Mouse (Mus musculus): ENCODE results near the gene Abi1. TPM values are rescaled to one million over a fixed set of nuclear protein-coding genes. Genes with fewer than 3 reads are reported as not detected.
"Not testable (repeated sequence)": the region's sequence is repeated elsewhere in the genome, so short reads cannot be mapped to it uniquely, and the experiment has no call there.

The Abi1 gene
- polyA plus RNA-seq, 1 experiment: 118 TPM

- 86% methylated on average over 2 of the region's 2 CpGs for WGBS
- Histone ChIP-seq H3K36me3 (ENCODE audit: control insufficient read depth, insufficient read depth, low read length) (no peaks in the 10 kb centered on the region), H3K4me3 (ENCODE audit: low read depth, low read length) (no peak overlapping the region), H3K4me1 (ENCODE audit: control insufficient read depth, insufficient read depth, insufficient read length, low read length) (peaks cover 8% of the 10 kb centered on the region), H3K27ac (ENCODE audit: insufficient read depth, low read depth, low read length) (no peak overlapping the region), H3K27me3 (ENCODE audit: control insufficient read depth, insufficient read depth, low read length) (no peaks in the 10 kb centered on the region)
- TF ChIP-seq CTCF (IDR thresholded peaks at IDR 0.05; ENCODE audit: extremely low read depth, insufficient read length, insufficient replicate concordance, low read depth, low read length) (no peak), POLR2A (IDR thresholded peaks at IDR 0.05; ENCODE audit: low read depth, low read length) (no peak)
Measured at GRCm38 (mm10) chr2:23019170-23019569, 20.9 kb downstream of the Abi1 start.

DNA sequence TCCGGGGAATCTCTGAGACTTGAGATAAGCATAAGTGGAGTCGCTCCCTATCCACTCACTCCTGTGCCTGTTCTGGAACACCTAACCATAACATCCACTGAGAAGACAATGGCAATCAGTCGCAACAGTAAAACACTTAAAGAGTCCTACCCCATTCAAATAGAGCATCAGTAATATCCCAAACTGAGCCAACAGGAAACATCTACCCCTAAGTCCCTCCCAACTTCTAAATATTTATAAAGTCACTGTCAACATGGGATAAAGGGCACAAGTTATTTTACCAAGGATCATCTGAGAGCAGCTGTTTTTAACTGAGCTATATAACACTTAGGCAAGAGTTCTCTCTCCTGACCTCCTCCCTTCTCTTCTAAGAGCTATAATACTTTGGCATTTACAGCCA is 23.9 kb downstream of the Abi1 start:
- WGBS: 62% methylated on average over 3 of the region's 3 CpGs
- Histone ChIP-seq H3K4me3 (ENCODE audit: low read depth, low read length) (no peak overlapping the region), H3K36me3 (ENCODE audit: control insufficient read depth, insufficient read depth, low read length) (no peaks in the 10 kb centered on the region), H3K4me1 (ENCODE audit: control insufficient read depth, insufficient read depth, insufficient read length, low read length) (peaks cover 4% of the 10 kb centered on the region), H3K27ac (ENCODE audit: insufficient read depth, low read depth, low read length) (no peak overlapping the region), H3K27me3 (ENCODE audit: control insufficient read depth, insufficient read depth, low read length) (no peaks in the 10 kb centered on the region)
- TF ChIP-seq CTCF (IDR thresholded peaks at IDR 0.05; ENCODE audit: extremely low read depth, insufficient read length, insufficient replicate concordance, low read depth, low read length): no peak
- no peak for TF ChIP-seq POLR2A (IDR thresholded peaks at IDR 0.05; ENCODE audit: low read depth, low read length)

DNA sequence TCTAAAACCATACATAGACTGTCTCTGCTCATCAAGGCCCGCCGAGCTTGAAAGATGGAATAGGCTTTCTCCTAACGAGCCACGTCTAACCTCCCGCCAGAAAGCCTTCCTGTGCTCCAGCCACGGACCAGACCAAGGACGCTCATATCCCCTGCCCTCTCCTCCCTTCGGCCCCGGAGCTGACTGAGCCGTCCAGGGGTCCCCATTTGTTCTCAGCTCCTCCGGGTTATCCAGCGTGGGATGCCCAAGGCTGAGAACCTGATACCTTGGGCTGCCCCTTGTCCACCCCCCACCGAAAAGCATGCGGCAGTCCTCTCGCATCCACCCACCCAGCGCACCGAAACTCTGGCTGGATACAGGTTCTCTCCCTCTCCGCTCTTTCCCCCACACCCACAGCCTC is 24.7 kb downstream of the Abi1 start:
- peaks cover 3% of the 10 kb centered on the region for H3K4me1 ChIP-seq (ENCODE audit: control insufficient read depth, insufficient read depth, insufficient read length, low read length)
- no peak overlapping the region for H3K4me3 ChIP-seq (ENCODE audit: low read depth, low read length)
- no peak overlapping the region for H3K27ac ChIP-seq (ENCODE audit: insufficient read depth, low read depth, low read length)
- no peaks in the 10 kb centered on the region for H3K36me3 ChIP-seq (ENCODE audit: control insufficient read depth, insufficient read depth, low read length)
- no peak for TF ChIP-seq CTCF (IDR thresholded peaks at IDR 0.05; ENCODE audit: extremely low read depth, insufficient read length, insufficient replicate concordance, low read depth, low read length)
- TF ChIP-seq POLR2A (IDR thresholded peaks at IDR 0.05; ENCODE audit: low read depth, low read length): no peak
- no peaks in the 10 kb centered on the region for H3K27me3 ChIP-seq (ENCODE audit: control insufficient read depth, insufficient read depth, low read length)
- WGBS: 66% methylated on average over 18 of the region's 18 CpGs

DNA sequence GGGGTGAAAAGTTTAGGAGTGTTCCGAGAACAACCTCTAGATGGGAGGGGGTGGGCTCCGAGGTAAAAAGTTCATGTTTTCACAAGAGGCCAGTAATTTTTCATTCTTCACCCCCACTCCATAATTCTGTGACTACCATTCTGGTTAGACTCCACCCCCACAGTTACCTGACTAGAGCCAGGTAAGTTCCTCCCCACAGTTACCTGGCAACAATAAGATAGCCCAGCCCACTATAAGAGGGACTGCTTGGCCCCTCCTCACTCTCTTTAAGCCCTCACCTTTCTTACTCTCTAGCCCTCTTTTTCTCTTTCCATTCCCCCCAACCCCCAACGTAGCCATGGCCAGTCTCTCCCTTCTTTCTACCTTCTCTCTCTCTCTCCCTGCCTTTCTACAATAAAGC is 25.1 kb downstream of the Abi1 start:
- 50% methylated on average over 3 of the region's 3 CpGs for WGBS
- not testable (repeated sequence) for H3K27me3 ChIP-seq (ENCODE audit: control insufficient read depth, insufficient read depth, low read length)

DNA sequence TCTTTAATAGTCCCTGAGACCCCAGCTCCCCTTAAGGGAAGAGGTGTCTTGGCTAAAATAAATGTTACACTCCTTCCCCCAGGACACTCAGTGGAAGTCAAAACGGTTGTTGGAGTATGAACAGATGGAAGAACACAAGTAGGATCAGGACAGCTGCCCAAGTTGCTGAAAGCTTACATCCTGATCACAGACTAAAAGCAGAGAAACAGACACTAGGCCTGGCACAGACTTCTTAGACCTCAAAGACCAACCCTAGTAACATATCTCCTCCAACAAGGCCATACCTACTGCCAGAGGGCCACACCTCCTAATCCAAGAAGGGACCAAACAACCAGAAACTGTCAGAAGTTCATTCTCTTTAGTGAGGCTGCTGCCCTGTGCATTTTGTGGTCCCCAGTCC is 31.8 kb downstream of the Abi1 start:
- TF ChIP-seq CTCF (IDR thresholded peaks at IDR 0.05; ENCODE audit: extremely low read depth, insufficient read length, insufficient replicate concordance, low read depth, low read length) (no peak), POLR2A (IDR thresholded peaks at IDR 0.05; ENCODE audit: low read depth, low read length) (no peak)
- Histone ChIP-seq H3K4me1 (ENCODE audit: control insufficient read depth, insufficient read depth, insufficient read length, low read length) (no peaks in the 10 kb centered on the region), H3K27me3 (ENCODE audit: control insufficient read depth, insufficient read depth, low read length) (no peaks in the 10 kb centered on the region), H3K27ac (ENCODE audit: insufficient read depth, low read depth, low read length) (no peak overlapping the region), H3K36me3 (ENCODE audit: control insufficient read depth, insufficient read depth, low read length) (peaks cover 1% of the 10 kb centered on the region; the same call in 1 of the 2 replicates), H3K4me3 (ENCODE audit: low read depth, low read length) (no peak overlapping the region)
- WGBS: 87% methylated on average over 1 of the region's 1 CpGs

More for the DNA sequence above, 25.1 kb downstream of the Abi1 start:
- H3K4me3 ChIP-seq (ENCODE audit: low read depth, low read length); H3K4me1 ChIP-seq (ENCODE audit: control insufficient read depth, insufficient read depth, insufficient read length, low read length); H3K36me3 ChIP-seq (ENCODE audit: control insufficient read depth, insufficient read depth, low read length); H3K27ac ChIP-seq (ENCODE audit: insufficient read depth, low read depth, low read length): not testable (repeated sequence)

DNA sequence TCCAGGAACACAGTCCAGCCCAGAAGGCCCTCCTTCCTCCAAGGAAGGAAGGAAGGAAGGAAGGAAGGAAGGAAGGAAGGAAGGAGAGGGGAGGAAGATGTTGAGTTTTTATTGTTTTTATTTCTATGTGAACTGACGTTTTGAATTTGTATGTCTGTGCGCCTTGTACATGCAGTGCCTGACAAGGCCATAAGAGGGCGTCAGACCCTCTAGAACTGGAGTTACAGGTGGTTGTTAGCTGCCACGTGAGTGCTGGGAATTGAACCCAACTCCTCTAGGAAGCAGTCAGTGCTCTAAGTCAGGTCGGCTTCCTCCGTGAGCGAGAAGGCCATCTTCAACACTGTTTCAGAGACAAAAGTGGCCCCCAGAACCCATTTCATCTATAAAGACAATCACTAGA is 32.5 kb downstream of the Abi1 start:
- TF ChIP-seq CTCF (IDR thresholded peaks at IDR 0.05; ENCODE audit: extremely low read depth, insufficient read length, insufficient replicate concordance, low read depth, low read length) (peak; percentile 9; the same call in 1 of the 2 replicates), POLR2A (IDR thresholded peaks at IDR 0.05; ENCODE audit: low read depth, low read length) (no peak)
- 89% methylated on average over 7 of the region's 7 CpGs for WGBS
- no peaks in the 10 kb centered on the region for H3K27me3 ChIP-seq (ENCODE audit: control insufficient read depth, insufficient read depth, low read length)
- H3K4me1 ChIP-seq (ENCODE audit: control insufficient read depth, insufficient read depth, insufficient read length, low read length): no peaks in the 10 kb centered on the region
- no peak overlapping the region for H3K4me3 ChIP-seq (ENCODE audit: low read depth, low read length)
- no peak overlapping the region for H3K27ac ChIP-seq (ENCODE audit: insufficient read depth, low read depth, low read length)
- peaks cover 1% of the 10 kb centered on the region; the same call in 1 of the 2 replicates for H3K36me3 ChIP-seq (ENCODE audit: control insufficient read depth, insufficient read depth, low read length)

DNA sequence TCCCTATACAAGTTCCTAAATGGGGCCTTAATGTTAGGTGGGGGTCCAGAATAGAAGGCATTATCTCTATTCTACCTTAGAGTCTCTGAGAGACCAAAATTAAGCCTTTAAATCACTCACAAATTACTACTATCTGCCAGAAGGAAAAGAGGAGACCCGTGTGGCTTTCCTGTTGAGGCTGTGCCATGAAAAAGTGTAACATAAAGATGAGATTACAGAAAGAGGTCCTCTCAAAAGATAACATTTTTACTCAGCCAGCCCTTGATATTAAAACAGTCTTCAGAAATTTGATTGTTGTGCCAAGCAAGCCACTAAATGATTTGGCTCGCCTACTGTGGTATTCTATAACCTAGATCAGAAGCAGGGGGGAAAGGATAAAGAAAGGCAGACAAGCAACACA is 32.9 kb downstream of the Abi1 start:
- H3K4me3 ChIP-seq (ENCODE audit: low read depth, low read length): no peak overlapping the region
- TF ChIP-seq POLR2A (IDR thresholded peaks at IDR 0.05; ENCODE audit: low read depth, low read length) (no peak), CTCF (IDR thresholded peaks at IDR 0.05; ENCODE audit: extremely low read depth, insufficient read length, insufficient replicate concordance, low read depth, low read length) (no peak)
- 75% methylated on average over 2 of the region's 2 CpGs for WGBS
- peaks cover 1% of the 10 kb centered on the region; the same call in 1 of the 2 replicates for H3K36me3 ChIP-seq (ENCODE audit: control insufficient read depth, insufficient read depth, low read length)
- H3K27ac ChIP-seq (ENCODE audit: insufficient read depth, low read depth, low read length): no peak overlapping the region
- H3K27me3 ChIP-seq (ENCODE audit: control insufficient read depth, insufficient read depth, low read length): no peaks in the 10 kb centered on the region
- H3K4me1 ChIP-seq (ENCODE audit: control insufficient read depth, insufficient read depth, insufficient read length, low read length): no peaks in the 10 kb centered on the region

DNA sequence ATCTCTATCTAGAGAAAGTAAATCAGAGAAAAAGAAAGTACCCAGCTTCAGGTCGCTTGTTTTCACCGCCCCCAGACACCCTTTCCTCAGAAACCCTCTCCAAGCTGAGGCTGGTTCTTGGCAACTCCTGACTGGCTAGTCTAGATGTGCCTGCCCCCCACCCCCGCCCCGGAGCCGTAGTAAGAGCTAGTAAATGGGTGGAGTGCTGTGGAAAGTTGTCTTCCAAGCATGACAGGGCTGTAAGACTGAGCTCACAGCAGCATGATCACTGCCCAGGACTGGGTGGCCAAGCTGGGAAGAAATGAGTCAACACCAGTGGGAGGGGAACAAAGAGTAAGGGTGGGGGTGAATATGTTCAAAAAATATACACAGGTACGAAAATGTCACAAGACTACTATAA is 33.8 kb downstream of the Abi1 start:
- no peak overlapping the region for H3K4me3 ChIP-seq (ENCODE audit: low read depth, low read length)
- WGBS: 55% methylated on average over 6 of the region's 6 CpGs
- H3K4me1 ChIP-seq (ENCODE audit: control insufficient read depth, insufficient read depth, insufficient read length, low read length): no peaks in the 10 kb centered on the region
- no peak for TF ChIP-seq CTCF (IDR thresholded peaks at IDR 0.05; ENCODE audit: extremely low read depth, insufficient read length, insufficient replicate concordance, low read depth, low read length)
- no peak for TF ChIP-seq POLR2A (IDR thresholded peaks at IDR 0.05; ENCODE audit: low read depth, low read length)
- peaks cover 1% of the 10 kb centered on the region; the same call in 1 of the 2 replicates for H3K36me3 ChIP-seq (ENCODE audit: control insufficient read depth, insufficient read depth, low read length)
- no peaks in the 10 kb centered on the region for H3K27me3 ChIP-seq (ENCODE audit: control insufficient read depth, insufficient read depth, low read length)
- H3K27ac ChIP-seq (ENCODE audit: insufficient read depth, low read depth, low read length): no peak overlapping the region
